Mouse (Mus musculus): Measurements from ENCODE around the gene Zc3h12c. TPM values are rescaled to one million over a fixed set of nuclear protein-coding genes. Genes with fewer than 3 reads are reported as not detected.
"Not testable (repeated sequence)": the region's sequence is repeated elsewhere in the genome, so short reads cannot be mapped to it uniquely, and the experiment has no call there.

Zc3h12c gene
- total RNA-seq, 2 experiments from 2014 or later, result 9.9 to 10.3 TPM

GRCm38 (mm10) chr9:52103448-52104224 is 64.7 kb downstream of the Zc3h12c start:
- no peak for DNase-seq (ENCODE audit: low spot score in 2 of 2)

GRCm38 (mm10) chr9:52102060-52102844 is 66.1 kb downstream of the Zc3h12c start:
- DNase-seq (ENCODE audit: low spot score in 2 of 2), result peak in 1 of 2 experiments; percentile 24

GRCm38 (mm10) chr9:52100426-52100825 is 67.9 kb downstream of the Zc3h12c start:
- DNase-seq (ENCODE audit: low spot score in 2 of 2), result no peak

- DNase-seq (ENCODE audit: low spot score in 2 of 2), result peak; percentile 75 to 78
Observed at GRCm38 (mm10) chr9:52098600-52098999, 69.8 kb downstream of the Zc3h12c start.

- no peak for DNase-seq (ENCODE audit: low spot score in 2 of 2)
Observed at GRCm38 (mm10) chr9:52097386-52097785, 71.0 kb downstream of the Zc3h12c start.

- DNase-seq (ENCODE audit: low spot score in 2 of 2), result no peak
Observed at GRCm38 (mm10) chr9:52095666-52096065, 72.7 kb downstream of the Zc3h12c start.

- DNase-seq (ENCODE audit: low spot score in 2 of 2), result no peak
Observed at GRCm38 (mm10) chr9:52094471-52094980, 73.8 kb downstream of the Zc3h12c start.

GRCm38 (mm10) chr9:52094016-52094415 is 74.4 kb downstream of the Zc3h12c start:
- no peak for DNase-seq (ENCODE audit: low spot score in 2 of 2)

- no peak for DNase-seq (ENCODE audit: low spot score in 2 of 2)
Observed at GRCm38 (mm10) chr9:52093108-52093507, 75.3 kb downstream of the Zc3h12c start.

GRCm38 (mm10) chr9:52092311-52092710 is 76.1 kb downstream of the Zc3h12c start:
- DNase-seq (ENCODE audit: low spot score in 2 of 2), result no peak

- no peak for DNase-seq (ENCODE audit: low spot score in 2 of 2)
Observed at GRCm38 (mm10) chr9:52091752-52092151, 76.6 kb downstream of the Zc3h12c start.

- DNase-seq (ENCODE audit: low spot score in 2 of 2), result no peak
Observed at GRCm38 (mm10) chr9:52082414-52082813, 86.0 kb downstream of the Zc3h12c start.

GRCm38 (mm10) chr9:52081979-52082378 is 86.4 kb downstream of the Zc3h12c start:
- DNase-seq (ENCODE audit: low spot score in 2 of 2), result no peak

- DNase-seq (ENCODE audit: low spot score in 2 of 2), result no peak
Observed at GRCm38 (mm10) chr9:52077692-52078091, 90.7 kb downstream of the Zc3h12c start.

- DNase-seq (ENCODE audit: low spot score in 2 of 2), result no peak
Observed at GRCm38 (mm10) chr9:52076089-52076488, 92.3 kb downstream of the Zc3h12c start.

- peak in 1 of 2 experiments; percentile 19 for DNase-seq (ENCODE audit: low spot score in 2 of 2)
Observed at GRCm38 (mm10) chr9:52072202-52072601, 96.2 kb downstream of the Zc3h12c start.

- DNase-seq (ENCODE audit: low spot score in 2 of 2), result not testable (repeated sequence)
Observed at GRCm38 (mm10) chr9:52071352-52071751, 97.0 kb downstream of the Zc3h12c start.

GRCm38 (mm10) chr9:52070052-52070451 is 98.3 kb downstream of the Zc3h12c start:
- DNase-seq (ENCODE audit: low spot score in 2 of 2), result no peak

Measured in layer of hippocampus, postnatal 14 days (tissue).